Mouse (Mus musculus): Measurements from ENCODE around the gene Cdc34.

Gene Cdc34

GRCm38 (mm10) chr10:79670071-79670888 is 11.7 kb upstream of the Cdc34 start:
- no peak for DNase-seq (ENCODE audit: low read depth, low spot score)

- no peak for DNase-seq (ENCODE audit: low read depth, low spot score)
Observed at GRCm38 (mm10) chr10:79671396-79672087, 10.5 kb upstream of the Cdc34 start.

- no peak for DNase-seq (ENCODE audit: low read depth, low spot score)
Observed at GRCm38 (mm10) chr10:79672088-79672455, 9.9 kb upstream of the Cdc34 start.

GRCm38 (mm10) chr10:79673054-79673453 is 8.9 kb upstream of the Cdc34 start:
- no peak for DNase-seq (ENCODE audit: low read depth, low spot score)

GRCm38 (mm10) chr10:79675346-79676035 is 6.5 kb upstream of the Cdc34 start:
- no peak for DNase-seq (ENCODE audit: low read depth, low spot score)

GRCm38 (mm10) chr10:79680606-79681495 is 1.1 kb upstream of the Cdc34 start:
- DNase-seq (ENCODE audit: low read depth, low spot score): no peak

- DNase-seq (ENCODE audit: low read depth, low spot score): no peak
Observed at GRCm38 (mm10) chr10:79682551-79682915, 538 bp downstream of the Cdc34 start.

GRCm38 (mm10) chr10:79682916-79683582 is 1.1 kb downstream of the Cdc34 start:
- DNase-seq (ENCODE audit: low read depth, low spot score): no peak

GRCm38 (mm10) chr10:79683726-79684640 is 2.0 kb downstream of the Cdc34 start:
- DNase-seq (ENCODE audit: low read depth, low spot score): no peak

GRCm38 (mm10) chr10:79684770-79685600 is 3.0 kb downstream of the Cdc34 start:
- DNase-seq (ENCODE audit: low read depth, low spot score): no peak

- no peak for DNase-seq (ENCODE audit: low read depth, low spot score)
Observed at GRCm38 (mm10) chr10:79686219-79686618, 4.2 kb downstream of the Cdc34 start.

- DNase-seq (ENCODE audit: low read depth, low spot score): no peak
Observed at GRCm38 (mm10) chr10:79686691-79687090, 4.7 kb downstream of the Cdc34 start.

GRCm38 (mm10) chr10:79687513-79687912 is 5.5 kb downstream of the Cdc34 start:
- DNase-seq (ENCODE audit: low read depth, low spot score): no peak

- DNase-seq (ENCODE audit: low read depth, low spot score): no peak
Observed at GRCm38 (mm10) chr10:79688720-79689119, 6.7 kb downstream of the Cdc34 start, which contains the start of gene Gzmm. Gene Gzmm, plus strand, starts transcription at chr10:79689020.

GRCm38 (mm10) chr10:79689178-79689577 is 7.2 kb downstream of the Cdc34 start:
- DNase-seq (ENCODE audit: low read depth, low spot score): no peak

- DNase-seq (ENCODE audit: low read depth, low spot score): no peak
Observed at GRCm38 (mm10) chr10:79691986-79692548, 10.1 kb downstream of the Cdc34 start.

GRCm38 (mm10) chr10:79693580-79694378 is 11.8 kb downstream of the Cdc34 start:
- DNase-seq (ENCODE audit: low read depth, low spot score): no peak

- DNase-seq (ENCODE audit: low read depth, low spot score): no peak
Observed at GRCm38 (mm10) chr10:79694379-79694655, 12.3 kb downstream of the Cdc34 start.

Data from brain, embryonic 18.5 days (tissue).